Mouse (Mus musculus) neural tube, embryonic 15.5 days (tissue): ENCODE data around the gene Zswim9. TPM values are rescaled to one million over a fixed set of nuclear protein-coding genes. Genes with fewer than 3 reads are reported as not detected.
A peak's percentile ranks its signal among the peaks of the same experiment; 100 is the strongest.

Experiments
- ATAC-seq: fragments of 200-750 bp; cut with Nextera tagmentation; 2 replicates; pipeline ENCODE4 v1.8.0; 2017; ENCODE audit warnings: mild to moderate bottlenecking, moderate TSS enrichment, moderate library complexity; ENCODE audit not compliant: low FRiP score
- H3K27ac ChIP-seq: fragments of 300-500 bp; sonication (generic); replicated peaks from 2 replicates; pipeline ENCODE4 v1.5.1; 2015; ENCODE audit warnings: mild to moderate bottlenecking, inconsistent platforms
- H3K27me3 ChIP-seq: fragments of 300-500 bp; sonication (generic); replicated peaks from 2 replicates; pipeline ENCODE4 v1.6.1; 2015; ENCODE audit warnings: inconsistent platforms
- H3K36me3 ChIP-seq: fragments of 300-500 bp; sonication (generic); 2 replicates; pipeline ENCODE4 v1.6.1; 2015; ENCODE audit warnings: inconsistent platforms
- H3K4me1 ChIP-seq: fragments of 300-500 bp; sonication (generic); 2 replicates; pipeline ENCODE4 v1.6.1; 2015; ENCODE audit warnings: inconsistent platforms
- H3K4me2 ChIP-seq: fragments of 300-500 bp; sonication (generic); 2 replicates; pipeline ENCODE4 v1.6.1; 2015; ENCODE audit warnings: inconsistent platforms, mild to moderate bottlenecking, moderate library complexity
- H3K4me3 ChIP-seq: fragments of 300-500 bp; sonication (generic); replicated peaks from 2 replicates; pipeline ENCODE4 v1.5.1; 2015; ENCODE audit warnings: mild to moderate bottlenecking, inconsistent platforms
- H3K9ac ChIP-seq: fragments of 300-500 bp; sonication (generic); replicated peaks from 2 replicates; pipeline ENCODE4 v1.6.1; 2015; ENCODE audit warnings: mild to moderate bottlenecking, inconsistent platforms
- H3K9me3 ChIP-seq: fragments of 300-500 bp; sonication (generic); replicated peaks from 2 replicates; pipeline ENCODE4 v1.6.1; 2016; ENCODE audit warnings: inconsistent platforms
- WGBS: fragments of 180-500 bp; shearing (Covaris S2); methylation state at CpG from one replicate; pipeline ENCODE4 v1.1.7; 2015; ENCODE audit warnings: mixed read lengths; 5-methylcytosine and 5-hydroxymethylcytosine counted together
- polyA plus RNA-seq: library from polyadenylated mRNA; unstranded; fragments of >200 nt; fragmentation: Nextera tagmentation; extraction: Ambion mirVana; gene quantifications from 2 replicates; pipeline ENCODE4 v1.2.1, GENCODE M21; 2015

Gene Zswim9
- polyA plus RNA-seq = 9.4 and 9.6 TPM in 2 replicates

- WGBS = under 1% methylated on average over 38 of the region's 39 CpGs
- Histone ChIP-seq H3K27me3 (no peaks in the 10 kb centered on the region), H3K36me3 (peaks cover 40% of the 10 kb centered on the region), H3K27ac (peak within 1 kb of the TSS; percentile 95), H3K9me3 (no peaks in the 10 kb centered on the region), H3K9ac (peak within 1 kb of the TSS; percentile 75), H3K4me1 (peaks cover 8% of the 10 kb centered on the region; the same call in 1 of the 2 replicates), H3K4me3 (peak within 1 kb of the TSS; percentile 78), H3K4me2 (peak within 1 kb of the TSS; percentile 67)
- peak; percentile 99 for ATAC-seq
Measured at GRCm38 (mm10) chr7:13278308-13278891, at the start of gene Zswim9. Zswim9 (minus strand) TSS chr7:13278721.

GRCm38 (mm10) chr7:13324316-13324715 is 45.8 kb upstream of the Zswim9 start, which contains the start of gene Pla2g4c:
Pla2g4c (plus strand) TSS chr7:13324655.
- WGBS = 91% methylated on average over 2 of the region's 2 CpGs

GRCm38 (mm10) chr7:13321424-13321823 is 42.9 kb upstream of the Zswim9 start:
- 91% methylated on average over 3 of the region's 3 CpGs for WGBS
- Histone ChIP-seq H3K4me2 (no peak overlapping the region), H3K27me3 (no peaks in the 10 kb centered on the region), H3K36me3 (no peaks in the 10 kb centered on the region), H3K4me1 (no peaks in the 10 kb centered on the region), H3K4me3 (no peak overlapping the region), H3K27ac (no peak overlapping the region), H3K9ac (no peak overlapping the region), H3K9me3 (no peaks in the 10 kb centered on the region)
- no peak for ATAC-seq

More at GRCm38 (mm10) chr7:13324316-13324715, 45.8 kb upstream of the Zswim9 start, which contains the start of gene Pla2g4c:
- no peak for ATAC-seq
- no peaks in the 10 kb centered on the region for H3K36me3 ChIP-seq
- H3K9ac ChIP-seq = no peak within 1 kb of the TSS
- H3K4me3 ChIP-seq = no peak within 1 kb of the TSS
- no peak within 1 kb of the TSS for H3K27ac ChIP-seq
- no peaks in the 10 kb centered on the region for H3K27me3 ChIP-seq
- no peaks in the 10 kb centered on the region for H3K4me1 ChIP-seq
- H3K4me2 ChIP-seq = no peak within 1 kb of the TSS
- no peaks in the 10 kb centered on the region for H3K9me3 ChIP-seq

GRCm38 (mm10) chr7:13314095-13314597 is 35.6 kb upstream of the Zswim9 start:
- Histone ChIP-seq H3K4me1 (no peaks in the 10 kb centered on the region), H3K9me3 (no peaks in the 10 kb centered on the region), H3K4me2 (no peak overlapping the region), H3K36me3 (peaks cover 40% of the 10 kb centered on the region), H3K27me3 (no peaks in the 10 kb centered on the region), H3K9ac (no peak overlapping the region), H3K4me3 (no peak overlapping the region), H3K27ac (no peak overlapping the region)
- ATAC-seq = no peak
- WGBS = 82% methylated on average over 5 of the region's 5 CpGs

- no peak overlapping the region for H3K27ac ChIP-seq
- ATAC-seq = no peak; the same call in 1 of the 2 replicates
- no peaks in the 10 kb centered on the region for H3K27me3 ChIP-seq
- no peak overlapping the region for H3K9ac ChIP-seq
- WGBS = 97% methylated on average over 4 of the region's 4 CpGs
- H3K36me3 ChIP-seq = peaks cover 62% of the 10 kb centered on the region
- H3K4me3 ChIP-seq = no peak overlapping the region
- H3K4me2 ChIP-seq = no peak overlapping the region
- H3K4me1 ChIP-seq = no peaks in the 10 kb centered on the region
- H3K9me3 ChIP-seq = no peaks in the 10 kb centered on the region
Measured at GRCm38 (mm10) chr7:13311401-13311800, 32.9 kb upstream of the Zswim9 start.

- Histone ChIP-seq H3K4me3 (no peak overlapping the region), H3K4me1 (no peaks in the 10 kb centered on the region), H3K36me3 (peaks cover 69% of the 10 kb centered on the region), H3K9me3 (no peaks in the 10 kb centered on the region), H3K27ac (no peak overlapping the region), H3K4me2 (no peak overlapping the region), H3K9ac (no peak overlapping the region), H3K27me3 (no peaks in the 10 kb centered on the region)
- no peak for ATAC-seq
- 93% methylated on average over 6 of the region's 6 CpGs for WGBS
Measured at GRCm38 (mm10) chr7:13310493-13311199, 32.1 kb upstream of the Zswim9 start.

- Histone ChIP-seq H3K9ac (no peak overlapping the region), H3K27me3 (no peaks in the 10 kb centered on the region), H3K4me1 (no peaks in the 10 kb centered on the region), H3K4me3 (no peak overlapping the region), H3K9me3 (no peaks in the 10 kb centered on the region), H3K27ac (no peak overlapping the region), H3K36me3 (peaks cover 80% of the 10 kb centered on the region), H3K4me2 (no peak overlapping the region)
- 97% methylated on average over 2 of the region's 2 CpGs for WGBS
- ATAC-seq = no peak
Measured at GRCm38 (mm10) chr7:13309407-13309806, 30.9 kb upstream of the Zswim9 start.

GRCm38 (mm10) chr7:13303372-13303771 is 24.9 kb upstream of the Zswim9 start:
- ATAC-seq = no peak
- Histone ChIP-seq H3K36me3 (peaks cover 76% of the 10 kb centered on the region), H3K9me3 (no peaks in the 10 kb centered on the region), H3K4me3 (no peak overlapping the region), H3K4me1 (no peaks in the 10 kb centered on the region), H3K27ac (no peak overlapping the region), H3K27me3 (no peaks in the 10 kb centered on the region), H3K4me2 (no peak overlapping the region), H3K9ac (no peak overlapping the region)

- Histone ChIP-seq H3K9me3 (no peaks in the 10 kb centered on the region), H3K36me3 (peaks cover 72% of the 10 kb centered on the region), H3K9ac (no peak overlapping the region), H3K4me1 (no peaks in the 10 kb centered on the region), H3K27ac (no peak overlapping the region), H3K4me2 (no peak overlapping the region), H3K4me3 (no peak overlapping the region), H3K27me3 (no peaks in the 10 kb centered on the region)
- WGBS = 89% methylated on average over 2 of the region's 2 CpGs
- ATAC-seq = no peak
Measured at GRCm38 (mm10) chr7:13302780-13303179, 24.3 kb upstream of the Zswim9 start.

- peaks cover 75% of the 10 kb centered on the region for H3K36me3 ChIP-seq
Measured at GRCm38 (mm10) chr7:13301643-13302042, 23.1 kb upstream of the Zswim9 start.

GRCm38 (mm10) chr7:13298821-13299220 is 20.3 kb upstream of the Zswim9 start:
- ATAC-seq = no peak
- no peak overlapping the region for H3K4me3 ChIP-seq
- peaks cover 78% of the 10 kb centered on the region for H3K36me3 ChIP-seq
- no peak overlapping the region for H3K27ac ChIP-seq
- no peaks in the 10 kb centered on the region for H3K4me1 ChIP-seq
- H3K9ac ChIP-seq = no peak overlapping the region
- no peak overlapping the region for H3K4me2 ChIP-seq
- no peaks in the 10 kb centered on the region for H3K9me3 ChIP-seq
- no peaks in the 10 kb centered on the region for H3K27me3 ChIP-seq
- WGBS = 91% methylated on average over 5 of the region's 5 CpGs

More at GRCm38 (mm10) chr7:13301643-13302042, 23.1 kb upstream of the Zswim9 start:
- no peak overlapping the region for H3K27ac ChIP-seq
- 97% methylated on average over 1 of the region's 1 CpGs for WGBS
- no peaks in the 10 kb centered on the region for H3K4me1 ChIP-seq
- no peaks in the 10 kb centered on the region for H3K9me3 ChIP-seq
- no peak overlapping the region for H3K9ac ChIP-seq
- no peaks in the 10 kb centered on the region for H3K27me3 ChIP-seq
- no peak for ATAC-seq
- H3K4me3 ChIP-seq = no peak overlapping the region
- H3K4me2 ChIP-seq = no peak overlapping the region

- H3K9me3 ChIP-seq = no peaks in the 10 kb centered on the region
- H3K27ac ChIP-seq = no peak overlapping the region
- H3K9ac ChIP-seq = no peak overlapping the region
- whole genome bisulfite sequencing = 93% methylated on average over 1 of the region's 1 CpGs
- no peak for ATAC-seq
- H3K36me3 ChIP-seq = peaks cover 81% of the 10 kb centered on the region
- H3K4me2 ChIP-seq = no peak overlapping the region
- no peaks in the 10 kb centered on the region for H3K4me1 ChIP-seq
- no peak overlapping the region for H3K4me3 ChIP-seq
- no peaks in the 10 kb centered on the region for H3K27me3 ChIP-seq
Measured at GRCm38 (mm10) chr7:13297636-13298035, 19.1 kb upstream of the Zswim9 start.
